ENCODE assay signal across 10 mouse cellular contexts in genomic region chr2:25482969-25483368, GRCm38 (mm10). TPM values are rescaled to one million over a fixed set of nuclear protein-coding genes. Genes with fewer than 3 reads are reported as not detected.
DNase-seq lines count a peak whose midpoint lies in the region; ATAC-seq and TF ChIP-seq lines count a peak whose summit lies in the region.
"Had no signal": no experiment of that assay in that cellular context is flagged by ENCODE, and none has a peak within 500 bp of the region (broad histone marks: within the 10 kb centered on the region; RNA-seq: fewer than 3 reads in every experiment).

No protein-coding gene starts in this region.

- no peaks in the 10 kb centered on the region for H3K36me3 ChIP-seq in small intestine, adult 2 months (ENCODE audit: control insufficient read depth, insufficient read depth, low read length)
- no peaks in the 10 kb centered on the region for H3K36me3 ChIP-seq in forebrain, embryonic 16.5 days (ENCODE audit: control insufficient read depth, insufficient read depth)
- H3K36me3 ChIP-seq: neural tube, embryonic 12.5 days had no signal

- H3K4me2 ChIP-seq in forebrain, embryonic 16.5 days (ENCODE audit: low read length): no peak overlapping the region
- H3K4me2 ChIP-seq: neural tube, embryonic 12.5 days had no signal

- no peak overlapping the region for H3K27ac ChIP-seq in gastrocnemius, adult 2 months
- H3K27ac ChIP-seq in small intestine, adult 2 months (ENCODE audit: insufficient read depth, low read depth, low read length): no peak overlapping the region
- no peak overlapping the region for H3K27ac ChIP-seq in forebrain, embryonic 16.5 days (ENCODE audit: low read length)
- H3K27ac ChIP-seq: neural tube, embryonic 12.5 days had no signal

- no peak overlapping the region for H3K9ac ChIP-seq in forebrain, embryonic 16.5 days (replicated peaks; ENCODE audit: low read depth, low read length)
- H3K9ac ChIP-seq: neural tube, embryonic 12.5 days had no signal

- peak; percentile 90 for ATAC-seq in inflammation-experienced regulatory T-cells, adult 6 months
- ATAC-seq in forebrain, embryonic 16.5 days: no peak

- 24% methylated on average over 7 of the region's 7 CpGs for WGBS in small intestine, adult 2 months
- WGBS in forebrain, embryonic 16.5 days: 23% methylated on average over 7 of the region's 7 CpGs

- H3K4me3 ChIP-seq in gastrocnemius, adult 2 months: no peak overlapping the region
- H3K4me3 ChIP-seq in small intestine, adult 2 months (ENCODE audit: low read depth, low read length): no peak overlapping the region
- no peak overlapping the region for H3K4me3 ChIP-seq in forebrain, embryonic 16.5 days (replicated peaks; ENCODE audit: low read length)
- H3K4me3 ChIP-seq: neural tube, embryonic 12.5 days had no signal

- peak; percentile 62 for TF ChIP-seq CTCF in gastrocnemius, adult 2 months (IDR thresholded peaks at IDR 0.05)
- TF ChIP-seq CTCF in small intestine, adult 2 months (IDR thresholded peaks at IDR 0.05; ENCODE audit: extremely low read depth, insufficient read length, insufficient replicate concordance, low read depth, low read length): peak; percentile 69; the same call in 1 of the 2 replicates

- H3K9me3 ChIP-seq in forebrain, embryonic 16.5 days (ENCODE audit: control insufficient read depth, low read length): no peaks in the 10 kb centered on the region
- H3K9me3 ChIP-seq: neural tube, embryonic 12.5 days had no signal

- H3K4me1 ChIP-seq in small intestine, adult 2 months (ENCODE audit: control insufficient read depth, insufficient read depth, insufficient read length, low read length): peaks cover 19% of the 10 kb centered on the region
- H3K4me1 ChIP-seq in forebrain, embryonic 16.5 days (replicated peaks; ENCODE audit: control insufficient read depth, insufficient read depth, low read length): no peaks in the 10 kb centered on the region
- H3K4me1 ChIP-seq: neural tube, embryonic 12.5 days had no signal

- H3K27me3 ChIP-seq in small intestine, adult 2 months (ENCODE audit: control insufficient read depth, insufficient read depth, low read length): no peaks in the 10 kb centered on the region
- H3K27me3 ChIP-seq in forebrain, embryonic 16.5 days (replicated peaks; ENCODE audit: control insufficient read depth, insufficient read depth, low read length): no peaks in the 10 kb centered on the region
- H3K27me3 ChIP-seq: neural tube, embryonic 12.5 days had no signal

- DNase-seq in gastrocnemius, adult 2 months: no peak
- DNase-seq in gastrocnemius, postnatal 4 days (ENCODE audit: low spot score in 2 of 2): no peak
- DNase-seq in 416B (ENCODE audit: low read depth): peak; percentile 85
- DNase-seq in adrenal gland, postnatal 36 days: peak; percentile 59 to 68
- no peak for DNase-seq in layer of hippocampus, adult 11-12 months (ENCODE audit: low spot score)

- intact Hi-C loops in gastrocnemius, adult 2 months (cut with DNase I): loop anchor here (1.0 kb wide), 1 partner anchor 61 kb away; no protein-coding TSS in a partner anchor

- TF ChIP-seq POLR2A in small intestine, adult 2 months (IDR thresholded peaks at IDR 0.05; ENCODE audit: low read depth, low read length): no peak

RNA-seq across cellular contexts. Expression of gene Lcn12, which starts 10.7 kb away (rescaled TPM):
- total RNA-seq in gastrocnemius, adult 2 months (2021): not detected
- total RNA-seq in gastrocnemius, postnatal 4 days (2021): not detected
- not detected for total RNA-seq in adrenal gland, postnatal 36 days (2021)
- polyA plus RNA-seq in inflammation-experienced regulatory T-cells, adult 6 months (2017; shearing (Covaris generic)): not detected
- not detected in 2 replicates for polyA plus RNA-seq in small intestine, adult 2 months (2012; rRNA removed)
- polyA plus RNA-seq in forebrain, embryonic 16.5 days (2015; fragmentation: Nextera tagmentation; extraction: Ambion mirVana): not detected in 2 replicates
- total RNA-seq: heart, postnatal 10 days had no signal
- polyA plus RNA-seq: neural tube, embryonic 12.5 days had no signal

RNA-seq across cellular contexts. Expression of gene Ptgds, which starts 13.1 kb away (rescaled TPM):
- total RNA-seq in gastrocnemius, adult 2 months (2021): not detected
- 1 to 10 TPM; 2.9 to 3.9 TPM for total RNA-seq in gastrocnemius, postnatal 4 days (2021)
- 1 to 10 TPM; 1.1 to 2.0 TPM for total RNA-seq in adrenal gland, postnatal 36 days (2021)
- polyA plus RNA-seq in inflammation-experienced regulatory T-cells, adult 6 months (2017; shearing (Covaris generic)): not detected
- polyA plus RNA-seq in small intestine, adult 2 months (2012; rRNA removed): 0.28 and 0.39 TPM in 2 replicates
- polyA plus RNA-seq in forebrain, embryonic 16.5 days (2015; fragmentation: Nextera tagmentation; extraction: Ambion mirVana): 212 and 217 TPM in 2 replicates

RNA-seq across cellular contexts. Expression of gene Fbxw5, which starts 17.6 kb away (rescaled TPM):
- total RNA-seq in gastrocnemius, adult 2 months (2021): 10 to 100 TPM; 76.9 to 88.4 TPM
- total RNA-seq in gastrocnemius, postnatal 4 days (2021): 10 to 100 TPM; 62.5 to 71.4 TPM
- total RNA-seq in adrenal gland, postnatal 36 days (2021): 10 to 100 TPM; 87.0 to 89.8 TPM
- polyA plus RNA-seq in inflammation-experienced regulatory T-cells, adult 6 months (2017; shearing (Covaris generic)): 10 to 100 TPM; 49.1 to 88.0 (median 76.8) TPM
- polyA plus RNA-seq in small intestine, adult 2 months (2012; rRNA removed): 32.0 and 34.0 TPM in 2 replicates
- 133 and 156 TPM in 2 replicates for polyA plus RNA-seq in forebrain, embryonic 16.5 days (2015; fragmentation: Nextera tagmentation; extraction: Ambion mirVana)

RNA-seq across cellular contexts. Expression of gene C8g, which starts 18.6 kb away (rescaled TPM):
- 1 to 10 TPM; 1.1 to 1.6 TPM for total RNA-seq in gastrocnemius, adult 2 months (2021)
- total RNA-seq in gastrocnemius, postnatal 4 days (2021): 1 to 10 TPM in 1 of 2 experiments, under 1 TPM in 1; 0.74 to 1.2 TPM
- 1 to 10 TPM; 1.7 TPM for total RNA-seq in adrenal gland, postnatal 36 days (2021)
- 1 to 10 TPM; 2.1 to 5.1 (median 3.4) TPM for polyA plus RNA-seq in inflammation-experienced regulatory T-cells, adult 6 months (2017; shearing (Covaris generic))
- 2.1 and 2.2 TPM in 2 replicates for polyA plus RNA-seq in small intestine, adult 2 months (2012; rRNA removed)
- 4.4 and 4.5 TPM in 2 replicates for polyA plus RNA-seq in forebrain, embryonic 16.5 days (2015; fragmentation: Nextera tagmentation; extraction: Ambion mirVana)

RNA-seq across cellular contexts. Expression of gene Paxx, which starts 22.1 kb away (rescaled TPM):
- 10 to 100 TPM; 13.6 to 14.4 TPM for total RNA-seq in gastrocnemius, adult 2 months (2021)
- 10 to 100 TPM; 40.0 to 45.9 TPM for total RNA-seq in gastrocnemius, postnatal 4 days (2021)
- total RNA-seq in adrenal gland, postnatal 36 days (2021): 10 to 100 TPM; 32.3 to 34.2 TPM
- polyA plus RNA-seq in inflammation-experienced regulatory T-cells, adult 6 months (2017; shearing (Covaris generic)): 10 to 100 TPM; 70.4 to 92.1 (median 89.2) TPM
- 48.6 and 62.7 TPM in 2 replicates for polyA plus RNA-seq in small intestine, adult 2 months (2012; rRNA removed)
- 89.2 and 108 TPM in 2 replicates for polyA plus RNA-seq in forebrain, embryonic 16.5 days (2015; fragmentation: Nextera tagmentation; extraction: Ambion mirVana)

Comparison
In these comparisons a context has a peak if more than half of its experiments do, and no peak if none do; other contexts are left out.
1. DNase-seq: peak in 416B (single experiment) and adrenal gland, postnatal 36 days (2 of 2); none in gastrocnemius, adult 2 months (single experiment), gastrocnemius, postnatal 4 days (0 of 2) and layer of hippocampus, adult 11-12 months (single experiment).